In the genomic region with DNA sequence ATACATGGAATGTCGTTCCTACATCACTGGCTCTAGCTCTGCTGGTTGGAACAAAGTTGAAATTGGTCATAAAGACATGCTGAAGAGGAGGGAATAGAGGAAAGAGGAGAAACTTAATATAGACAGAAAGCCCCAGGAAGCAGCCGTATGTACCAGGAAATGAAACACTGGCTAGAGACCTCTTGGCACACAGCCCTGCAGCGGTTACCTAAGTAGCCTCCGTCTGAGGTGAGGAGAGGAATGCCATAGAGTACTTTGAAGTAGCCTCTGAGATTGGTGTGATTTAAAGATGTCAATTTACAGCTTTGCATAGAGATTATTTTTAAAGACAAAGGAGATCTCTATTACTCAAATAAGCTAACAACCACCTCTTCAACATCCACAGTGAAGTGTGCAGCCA, we compare ENCODE assay signal across 18 mouse cellular contexts.
DNase-seq lines count a peak whose midpoint lies in the region; ATAC-seq and TF ChIP-seq lines count a peak whose summit lies in the region.
"Had no signal": no experiment of that assay in that cellular context is flagged by ENCODE, and none has a peak within 500 bp of the region (broad histone marks: within the 10 kb centered on the region; RNA-seq: fewer than 3 reads in every experiment).

No protein-coding gene starts in this region.

- ATAC-seq in limb, embryonic 13.5 days (ENCODE audit: low FRiP score, low read depth), result peak; percentile 59; the same call in 1 of the 2 replicates
- ATAC-seq in lung, postnatal 0 days, result peak; percentile 91
- no peak for ATAC-seq in megakaryocyte-erythroid progenitor cell, adult 5-6 weeks (replicated peaks; ENCODE audit: low FRiP score, low TSS enrichment, poor library complexity, severe bottlenecking)
- ATAC-seq in intestine, postnatal 0 days, result no peak
- ATAC-seq: forebrain, embryonic 14.5 days had no signal

- H3K27ac ChIP-seq in limb, embryonic 13.5 days, result peak overlapping the region; percentile 52; the same call in 1 of the 2 replicates
- H3K27ac ChIP-seq in lung, postnatal 0 days (ENCODE audit: low read length), result no peak overlapping the region
- no peak overlapping the region for H3K27ac ChIP-seq in embryonic facial prominence, embryonic 10.5 days (replicated peaks)
- H3K27ac ChIP-seq in intestine, postnatal 0 days (ENCODE audit: low read depth, low read length), result no peak overlapping the region
- H3K27ac ChIP-seq: embryonic facial prominence, embryonic 15.5 days; forebrain, embryonic 10.5 days; gastrocnemius, adult 2 months; heart, embryonic 13.5 days had no signal

- WGBS in limb, embryonic 13.5 days, result 39% methylated on average over 4 of the region's 4 CpGs
- WGBS in lung, adult 2 months, result 35% methylated on average over 4 of the region's 4 CpGs
- 36% methylated on average over 4 of the region's 4 CpGs for WGBS in lung, postnatal 0 days
- WGBS in embryonic facial prominence, embryonic 10.5 days, result 79% methylated on average over 4 of the region's 4 CpGs
- WGBS in intestine, postnatal 0 days, result 33% methylated on average over 4 of the region's 4 CpGs

- no peak for TF ChIP-seq POLR2A in lung, adult 2 months (IDR thresholded peaks at IDR 0.05; ENCODE audit: borderline replicate concordance, extremely low read depth, low read depth, low read length)

- no peak overlapping the region for H3K4me3 ChIP-seq in limb, embryonic 13.5 days
- no peak overlapping the region for H3K4me3 ChIP-seq in lung, adult 2 months (replicated peaks; ENCODE audit: extremely low read depth, low read depth, low read length)
- H3K4me3 ChIP-seq in lung, postnatal 0 days (ENCODE audit: low read depth, low read length), result no peak overlapping the region
- H3K4me3 ChIP-seq in embryonic facial prominence, embryonic 10.5 days, result no peak overlapping the region
- H3K4me3 ChIP-seq in intestine, postnatal 0 days (ENCODE audit: low read depth, low read length), result no peak overlapping the region
- H3K4me3 ChIP-seq: embryonic facial prominence, embryonic 15.5 days; erythroblast, embryonic 14.5 days; forebrain, embryonic 10.5 days; gastrocnemius, adult 2 months; heart, embryonic 13.5 days had no signal

- peaks cover 15% of the 10 kb centered on the region for H3K4me1 ChIP-seq in limb, embryonic 13.5 days
- H3K4me1 ChIP-seq in lung, adult 2 months (ENCODE audit: control insufficient read depth, insufficient read depth, low read length), result no peaks in the 10 kb centered on the region
- H3K4me1 ChIP-seq in lung, postnatal 0 days (ENCODE audit: insufficient read depth, low read depth, low read length), result no peaks in the 10 kb centered on the region
- H3K4me1 ChIP-seq in embryonic facial prominence, embryonic 10.5 days, result no peaks in the 10 kb centered on the region
- no peaks in the 10 kb centered on the region for H3K4me1 ChIP-seq in intestine, postnatal 0 days (replicated peaks; ENCODE audit: control insufficient read depth, insufficient read depth, low read length)
- H3K4me1 ChIP-seq: embryonic facial prominence, embryonic 15.5 days; forebrain, embryonic 10.5 days; heart, embryonic 13.5 days had no signal

- no peak overlapping the region for H3K4me2 ChIP-seq in limb, embryonic 13.5 days (replicated peaks)
- no peak overlapping the region for H3K4me2 ChIP-seq in lung, postnatal 0 days (replicated peaks; ENCODE audit: low read depth, low read length)
- H3K4me2 ChIP-seq in intestine, postnatal 0 days (replicated peaks; ENCODE audit: low read depth), result no peak overlapping the region
- H3K4me2 ChIP-seq: embryonic facial prominence, embryonic 15.5 days; heart, embryonic 13.5 days had no signal

- no peaks in the 10 kb centered on the region for H3K27me3 ChIP-seq in limb, embryonic 13.5 days
- no peaks in the 10 kb centered on the region for H3K27me3 ChIP-seq in lung, postnatal 0 days (replicated peaks; ENCODE audit: insufficient read depth, low read length)
- no peaks in the 10 kb centered on the region for H3K27me3 ChIP-seq in embryonic facial prominence, embryonic 10.5 days (replicated peaks; ENCODE audit: low read depth, poor library complexity, severe bottlenecking)
- H3K27me3 ChIP-seq in intestine, postnatal 0 days (replicated peaks; ENCODE audit: control insufficient read depth, insufficient read depth, low read length), result no peaks in the 10 kb centered on the region
- H3K27me3 ChIP-seq: embryonic facial prominence, embryonic 15.5 days had no signal

- no peak overlapping the region for H3K9ac ChIP-seq in limb, embryonic 13.5 days
- no peak overlapping the region for H3K9ac ChIP-seq in lung, postnatal 0 days (replicated peaks; ENCODE audit: low read depth)
- no peak overlapping the region for H3K9ac ChIP-seq in intestine, postnatal 0 days (ENCODE audit: low read depth, low read length)
- H3K9ac ChIP-seq: embryonic facial prominence, embryonic 15.5 days; heart, embryonic 13.5 days had no signal

- H3K9me3 ChIP-seq in limb, embryonic 13.5 days, result no peaks in the 10 kb centered on the region
- no peaks in the 10 kb centered on the region for H3K9me3 ChIP-seq in lung, postnatal 0 days (ENCODE audit: low read length)
- H3K9me3 ChIP-seq in embryonic facial prominence, embryonic 10.5 days, result no peaks in the 10 kb centered on the region
- H3K9me3 ChIP-seq in intestine, postnatal 0 days (ENCODE audit: control insufficient read depth), result no peaks in the 10 kb centered on the region
- H3K9me3 ChIP-seq: embryonic facial prominence, embryonic 15.5 days; forebrain, embryonic 10.5 days; heart, embryonic 13.5 days had no signal

- no peaks in the 10 kb centered on the region for H3K36me3 ChIP-seq in limb, embryonic 13.5 days
- no peaks in the 10 kb centered on the region for H3K36me3 ChIP-seq in lung, postnatal 0 days (ENCODE audit: insufficient read depth, low read length)
- no peaks in the 10 kb centered on the region for H3K36me3 ChIP-seq in embryonic facial prominence, embryonic 10.5 days (replicated peaks)
- no peaks in the 10 kb centered on the region for H3K36me3 ChIP-seq in intestine, postnatal 0 days (ENCODE audit: control insufficient read depth, insufficient read depth)
- H3K36me3 ChIP-seq: embryonic facial prominence, embryonic 15.5 days; forebrain, embryonic 10.5 days; heart, embryonic 13.5 days had no signal

- DNase-seq in lung, adult 2 months, result peak; percentile 28
- DNase-seq in lung, postnatal 0 days (ENCODE audit: low spot score), result peak; percentile 79
- peak; percentile 72 for DNase-seq in lung, postnatal 36 days
- DNase-seq in embryonic facial prominence, embryonic 10.5 days (ENCODE audit: low spot score), result no peak
- DNase-seq: adrenal gland, postnatal 14 days; cerebellum, adult 2 months; cerebellum, postnatal 10 days; gastrocnemius, adult 2 months; gastrocnemius, postnatal 25 days; heart, postnatal 36 days had no signal

- no peak for TF ChIP-seq CTCF in lung, adult 2 months (IDR thresholded peaks at IDR 0.05; ENCODE audit: insufficient read depth, low read length)
- TF ChIP-seq CTCF in lung, postnatal 0 days (IDR thresholded peaks at IDR 0.05), result no peak
- TF ChIP-seq CTCF in intestine, postnatal 0 days (IDR thresholded peaks at IDR 0.05; ENCODE audit: low read depth), result no peak

- no peak for TF ChIP-seq EP300 in lung, postnatal 0 days (IDR thresholded peaks at IDR 0.05)

Comparison
In these comparisons a context has a peak if more than half of its experiments do, and no peak if none do; other contexts are left out.
1. ATAC-seq: peak in limb, embryonic 13.5 days (single experiment) and lung, postnatal 0 days (single experiment); none in megakaryocyte-erythroid progenitor cell, adult 5-6 weeks (single experiment) and intestine, postnatal 0 days (single experiment).